Mouse (Mus musculus) midbrain, embryonic 15.5 days (tissue): ENCODE results near the gene Cpvl. TPM values are rescaled to one million over a fixed set of nuclear protein-coding genes. Genes with fewer than 3 reads are reported as not detected.
A peak's percentile ranks its signal among the peaks of the same experiment; 100 is the strongest.

Experiments used
- ATAC-seq: fragments of 200-750 bp; cut with Nextera tagmentation; replicated peaks from 2 replicates; pipeline ENCODE4 v1.8.0; 2017; ENCODE audit warnings: moderate TSS enrichment
- H3K27ac ChIP-seq: fragments of 300-500 bp; sonication (generic); 2 replicates; pipeline ENCODE4 v1.5.1; 2015; ENCODE audit warnings: mild to moderate bottlenecking, inconsistent platforms
- H3K27me3 ChIP-seq: fragments of 300-500 bp; sonication (generic); replicated peaks from 2 replicates; pipeline ENCODE4 v1.6.1; 2015; ENCODE audit warnings: inconsistent platforms
- H3K36me3 ChIP-seq: fragments of 300-500 bp; sonication (generic); replicated peaks from 2 replicates; pipeline ENCODE4 v1.6.1; 2015; ENCODE audit warnings: inconsistent platforms
- H3K4me1 ChIP-seq: fragments of 300-500 bp; sonication (generic); 2 replicates; pipeline ENCODE4 v1.6.1; 2015; ENCODE audit warnings: inconsistent platforms
- H3K4me2 ChIP-seq: fragments of 300-500 bp; sonication (generic); 2 replicates; pipeline ENCODE4 v1.6.1; 2015; ENCODE audit warnings: inconsistent platforms, mild to moderate bottlenecking, moderate library complexity
- H3K4me3 ChIP-seq: fragments of 300-500 bp; sonication (generic); 2 replicates; pipeline ENCODE4 v1.5.1; 2015; ENCODE audit warnings: mild to moderate bottlenecking, inconsistent platforms
- H3K9ac ChIP-seq: fragments of 300-500 bp; sonication (generic); 2 replicates; pipeline ENCODE4 v1.6.1; 2015; ENCODE audit warnings: mild to moderate bottlenecking, inconsistent platforms
- H3K9me3 ChIP-seq: fragments of 300-500 bp; sonication (generic); 2 replicates; pipeline ENCODE4 v1.6.1; 2016; ENCODE audit warnings: inconsistent platforms
- WGBS: fragments of 180-500 bp; shearing (Covaris S2); methylation state at CpG from one replicate; pipeline ENCODE4 v1.1.7; 2015; ENCODE audit warnings: mixed read lengths; 5-methylcytosine and 5-hydroxymethylcytosine counted together
- polyA plus RNA-seq: library from polyadenylated mRNA; unstranded; fragments of >200 nt; fragmentation: Nextera tagmentation; extraction: Ambion mirVana; gene quantifications from 2 replicates; pipeline ENCODE4 v1.2.1, GENCODE M21; 2015

The Cpvl gene
- polyA plus RNA-seq, 1 experiment from 2014 or later, result not detected

DNA sequence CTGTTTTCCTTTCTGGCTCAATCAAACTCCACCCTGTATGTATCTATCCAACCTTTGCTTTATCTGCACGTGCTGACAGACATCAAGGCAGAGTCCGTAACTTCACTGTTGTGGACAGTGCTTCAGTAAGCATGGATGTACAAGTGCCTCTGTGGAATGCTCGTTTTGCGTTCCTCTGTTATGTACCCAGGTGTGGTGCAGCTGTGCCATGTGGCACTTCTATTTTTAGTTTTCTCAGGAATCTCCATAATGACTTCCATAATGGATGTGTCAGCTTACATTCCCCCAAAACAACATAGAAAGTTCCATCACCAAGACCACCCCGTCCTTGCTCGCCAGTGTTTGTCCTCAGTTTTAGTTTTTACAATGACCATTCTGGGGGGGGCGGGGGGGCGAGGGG lies 76.7 kb downstream of the Cpvl start:
- Histone ChIP-seq H3K27ac (no peak overlapping the region), H3K4me3 (no peak overlapping the region), H3K27me3 (no peaks in the 10 kb centered on the region), H3K36me3 (no peaks in the 10 kb centered on the region), H3K9ac (no peak overlapping the region), H3K9me3 (no peaks in the 10 kb centered on the region), H3K4me1 (0 out of 2 replicates have a peak, but pooled peaks cover 6% of the 10 kb centered on the region), H3K4me2 (no peak overlapping the region)
- WGBS, result 88% methylated on average over 8 of the region's 8 CpGs
- ATAC-seq, result no peak

DNA sequence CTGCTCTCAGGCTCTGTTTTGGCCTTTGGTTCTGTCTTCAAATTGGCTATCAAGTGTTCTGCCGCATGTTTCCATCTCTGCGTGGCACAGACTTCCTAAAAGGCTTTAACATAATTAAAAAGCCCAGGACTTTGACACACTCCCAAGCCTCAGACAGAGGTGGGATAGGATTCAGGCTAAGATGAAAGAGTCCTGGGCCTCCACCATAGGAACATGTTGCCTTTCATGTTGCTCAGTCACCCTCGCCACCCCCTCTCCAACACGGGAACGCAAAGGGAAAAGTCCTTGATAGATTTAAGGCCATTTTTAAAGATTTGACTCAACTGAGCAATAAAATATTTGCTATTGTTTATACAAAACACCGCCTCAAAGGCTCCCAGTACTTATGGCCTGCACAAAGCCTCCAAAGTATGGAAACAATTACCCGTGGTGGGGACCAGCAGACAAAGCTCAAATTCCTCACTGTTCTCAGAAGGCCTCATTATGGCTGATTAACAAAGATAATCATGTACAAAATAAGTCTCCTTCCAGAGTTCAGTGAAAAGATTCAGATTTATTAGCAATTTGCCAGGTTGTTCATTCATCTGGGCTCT lies 80.5 kb downstream of the Cpvl start:
- Histone ChIP-seq H3K27me3 (no peaks in the 10 kb centered on the region), H3K27ac (no peak overlapping the region), H3K9ac (no peak overlapping the region), H3K9me3 (no peaks in the 10 kb centered on the region), H3K4me1 (no peaks in the 10 kb centered on the region), H3K4me3 (no peak overlapping the region), H3K36me3 (no peaks in the 10 kb centered on the region), H3K4me2 (no peak overlapping the region)
- no peak for ATAC-seq
- WGBS, result 40% methylated on average over 7 of the region's 7 CpGs

DNA sequence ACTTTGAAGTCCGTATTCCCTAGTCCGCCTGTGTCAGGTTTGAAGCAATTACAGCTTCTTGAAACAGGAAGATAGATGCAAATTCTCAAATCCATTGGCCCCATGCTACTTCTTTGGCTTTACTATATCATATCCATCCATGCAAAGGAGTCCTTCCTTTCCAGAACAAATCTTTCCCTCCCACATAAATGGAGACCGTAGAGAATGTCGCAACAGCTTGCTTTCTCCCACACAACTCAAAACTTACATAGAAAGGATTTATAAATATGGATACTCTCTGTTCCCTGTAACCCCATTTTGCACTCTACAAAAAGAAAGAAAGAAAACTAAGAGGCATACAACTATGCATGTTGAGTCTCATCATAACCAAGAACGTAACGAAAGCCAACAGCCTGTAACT lies 81.3 kb downstream of the Cpvl start:
- H3K36me3 ChIP-seq, result no peaks in the 10 kb centered on the region
- H3K4me1 ChIP-seq, result no peaks in the 10 kb centered on the region
- H3K9me3 ChIP-seq, result no peaks in the 10 kb centered on the region
- no peak overlapping the region for H3K4me3 ChIP-seq
- WGBS, result 92% methylated on average over 6 of the region's 6 CpGs
- no peak for ATAC-seq
- no peak overlapping the region for H3K9ac ChIP-seq
- H3K27me3 ChIP-seq, result no peaks in the 10 kb centered on the region
- H3K27ac ChIP-seq, result no peak overlapping the region
- H3K4me2 ChIP-seq, result no peak overlapping the region

GRCm38 (mm10) chr6:53893731-53894130 lies 84.7 kb downstream of the Cpvl start:
- no peaks in the 10 kb centered on the region for H3K27me3 ChIP-seq
- no peaks in the 10 kb centered on the region for H3K9me3 ChIP-seq
- no peak overlapping the region for H3K27ac ChIP-seq
- H3K4me3 ChIP-seq, result no peak overlapping the region
- 89% methylated on average over 3 of the region's 3 CpGs for WGBS
- no peak overlapping the region for H3K9ac ChIP-seq
- no peak overlapping the region for H3K4me2 ChIP-seq
- no peaks in the 10 kb centered on the region for H3K36me3 ChIP-seq
- H3K4me1 ChIP-seq, result no peaks in the 10 kb centered on the region
- ATAC-seq, result no peak

- Histone ChIP-seq H3K36me3 (no peaks in the 10 kb centered on the region), H3K9ac (no peak overlapping the region), H3K4me3 (no peak overlapping the region), H3K4me2 (no peak overlapping the region), H3K27ac (no peak overlapping the region), H3K9me3 (no peaks in the 10 kb centered on the region), H3K4me1 (no peaks in the 10 kb centered on the region), H3K27me3 (no peaks in the 10 kb centered on the region)
- no peak for ATAC-seq
- 75% methylated on average over 3 of the region's 3 CpGs for WGBS
These were observed 87.4 kb downstream of the Cpvl start for GRCm38 (mm10) chr6:53891109-53891508.

GRCm38 (mm10) chr6:53884931-53885330 lies 93.5 kb downstream of the Cpvl start:
- Histone ChIP-seq H3K9ac (no peak overlapping the region), H3K27ac (no peak overlapping the region), H3K36me3 (no peaks in the 10 kb centered on the region), H3K27me3 (no peaks in the 10 kb centered on the region), H3K4me3 (no peak overlapping the region), H3K4me1 (peaks cover 14% of the 10 kb centered on the region; the same call in 1 of the 2 replicates), H3K9me3 (no peaks in the 10 kb centered on the region), H3K4me2 (no peak overlapping the region)
- ATAC-seq, result no peak
- 69% methylated on average over 4 of the region's 4 CpGs for WGBS

- Histone ChIP-seq H3K9ac (no peak overlapping the region), H3K9me3 (no peaks in the 10 kb centered on the region), H3K4me2 (no peak overlapping the region), H3K4me1 (peaks cover 14% of the 10 kb centered on the region; the same call in 1 of the 2 replicates), H3K4me3 (no peak overlapping the region), H3K36me3 (no peaks in the 10 kb centered on the region), H3K27me3 (no peaks in the 10 kb centered on the region), H3K27ac (no peak overlapping the region)
- 88% methylated on average over 8 of the region's 8 CpGs for WGBS
- no peak for ATAC-seq
These were observed 94.0 kb downstream of the Cpvl start for GRCm38 (mm10) chr6:53884496-53884895.

GRCm38 (mm10) chr6:53883405-53883804 lies 95.1 kb downstream of the Cpvl start:
- 88% methylated on average over 7 of the region's 7 CpGs for WGBS
- no peak overlapping the region for H3K27ac ChIP-seq
- ATAC-seq, result no peak
- peaks cover 14% of the 10 kb centered on the region; the same call in 1 of the 2 replicates for H3K4me1 ChIP-seq
- no peak overlapping the region for H3K9ac ChIP-seq
- no peaks in the 10 kb centered on the region for H3K27me3 ChIP-seq
- H3K4me2 ChIP-seq, result no peak overlapping the region
- H3K4me3 ChIP-seq, result no peak overlapping the region
- no peaks in the 10 kb centered on the region for H3K36me3 ChIP-seq
- H3K9me3 ChIP-seq, result no peaks in the 10 kb centered on the region

DNA sequence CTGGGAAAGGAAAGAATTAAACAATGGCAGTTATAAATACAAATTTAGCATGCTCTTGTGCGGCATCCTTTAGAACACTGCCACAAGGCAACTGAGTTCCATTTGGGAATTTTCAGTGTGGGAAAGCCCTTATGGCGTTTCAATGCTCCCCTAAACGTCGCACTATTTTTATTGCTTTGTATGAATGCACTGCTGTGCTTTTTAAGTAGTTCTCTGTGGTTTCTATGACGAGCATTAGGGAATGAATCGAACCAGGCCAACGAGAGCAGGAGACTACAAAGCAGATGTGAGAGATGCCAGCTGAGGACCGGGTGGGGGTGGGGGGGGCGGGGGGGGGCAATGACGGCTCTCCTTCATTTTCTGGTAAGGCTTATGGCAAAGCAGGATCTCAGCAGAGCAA lies 96.8 kb downstream of the Cpvl start:
- ATAC-seq, result peak; percentile 53; the same call in 1 of the 2 replicates
- H3K27me3 ChIP-seq, result no peaks in the 10 kb centered on the region
- H3K4me3 ChIP-seq, result no peak overlapping the region
- H3K4me2 ChIP-seq, result peak overlapping the region; percentile 44
- peak overlapping the region; percentile 21; the same call in 1 of the 2 replicates for H3K27ac ChIP-seq
- peaks cover 14% of the 10 kb centered on the region; the same call in 1 of the 2 replicates for H3K4me1 ChIP-seq
- no peak overlapping the region for H3K9ac ChIP-seq
- H3K9me3 ChIP-seq, result no peaks in the 10 kb centered on the region
- 7% methylated on average over 10 of the region's 10 CpGs for WGBS
- H3K36me3 ChIP-seq, result no peaks in the 10 kb centered on the region

- peak overlapping the region; percentile 21 for H3K27ac ChIP-seq
- ATAC-seq, result peak; percentile 27
- peak overlapping the region; percentile 21 for H3K4me3 ChIP-seq
- H3K9me3 ChIP-seq, result no peaks in the 10 kb centered on the region
- no peaks in the 10 kb centered on the region for H3K36me3 ChIP-seq
- 8% methylated on average over 5 of the region's 5 CpGs for WGBS
- no peaks in the 10 kb centered on the region for H3K27me3 ChIP-seq
- H3K9ac ChIP-seq, result no peak overlapping the region; the same call in 1 of the 2 replicates
- H3K4me2 ChIP-seq, result peak overlapping the region; percentile 44
- H3K4me1 ChIP-seq, result peaks cover 14% of the 10 kb centered on the region; the same call in 1 of the 2 replicates
These were observed 97.2 kb downstream of the Cpvl start for GRCm38 (mm10) chr6:53881235-53881606.

- H3K4me3 ChIP-seq, result peak overlapping the region; percentile 21
- no peaks in the 10 kb centered on the region for H3K9me3 ChIP-seq
- H3K9ac ChIP-seq, result no peak overlapping the region; the same call in 1 of the 2 replicates
- H3K4me1 ChIP-seq, result peaks cover 14% of the 10 kb centered on the region; the same call in 1 of the 2 replicates
- 6% methylated on average over 14 of the region's 14 CpGs for WGBS
- H3K4me2 ChIP-seq, result peak overlapping the region; percentile 44
- peak overlapping the region; percentile 12 for H3K27ac ChIP-seq
- ATAC-seq, result peak; percentile 78
- no peaks in the 10 kb centered on the region for H3K36me3 ChIP-seq
- H3K27me3 ChIP-seq, result no peaks in the 10 kb centered on the region
These were observed 97.8 kb downstream of the Cpvl start for GRCm38 (mm10) chr6:53880530-53881234.

- ATAC-seq, result no peak
- H3K4me3 ChIP-seq, result no peak overlapping the region
- H3K4me1 ChIP-seq, result peaks cover 14% of the 10 kb centered on the region; the same call in 1 of the 2 replicates
- H3K36me3 ChIP-seq, result no peaks in the 10 kb centered on the region
- H3K9me3 ChIP-seq, result no peaks in the 10 kb centered on the region
- no peak overlapping the region for H3K27ac ChIP-seq
- 91% methylated on average over 8 of the region's 8 CpGs for WGBS
- no peak overlapping the region for H3K4me2 ChIP-seq
- no peak overlapping the region for H3K9ac ChIP-seq
- no peaks in the 10 kb centered on the region for H3K27me3 ChIP-seq
These were observed 98.9 kb downstream of the Cpvl start for GRCm38 (mm10) chr6:53879567-53879966.
